Mouse (Mus musculus) lung, adult 2 months (tissue): ENCODE data around the gene Esd.

ENCODE experiments used
- CTCF ChIP-seq: fragments of 200-500 bp; IDR thresholded peaks from 2 replicates; pipeline ENCODE4 v1.5.1; 2011; ENCODE audit warnings: mild to moderate bottlenecking, low read length, control low read depth; ENCODE audit not compliant: insufficient read depth
- POLR2A ChIP-seq: fragments of 200-500 bp; IDR thresholded peaks from 2 replicates; pipeline ENCODE4 v1.6.1; 2011; ENCODE audit warnings: low read depth, mild to moderate bottlenecking, control low read depth, low read length, borderline replicate concordance; ENCODE audit errors: extremely low read depth

- TF ChIP-seq CTCF (no peak), POLR2A (no peak)
These were observed 52.3 kb downstream of the Esd start for GRCm38 (mm10) chr14:74784243-74784934.
